Comparison of ENCODE assay signal across 9 mouse cellular contexts in the genomic region with DNA sequence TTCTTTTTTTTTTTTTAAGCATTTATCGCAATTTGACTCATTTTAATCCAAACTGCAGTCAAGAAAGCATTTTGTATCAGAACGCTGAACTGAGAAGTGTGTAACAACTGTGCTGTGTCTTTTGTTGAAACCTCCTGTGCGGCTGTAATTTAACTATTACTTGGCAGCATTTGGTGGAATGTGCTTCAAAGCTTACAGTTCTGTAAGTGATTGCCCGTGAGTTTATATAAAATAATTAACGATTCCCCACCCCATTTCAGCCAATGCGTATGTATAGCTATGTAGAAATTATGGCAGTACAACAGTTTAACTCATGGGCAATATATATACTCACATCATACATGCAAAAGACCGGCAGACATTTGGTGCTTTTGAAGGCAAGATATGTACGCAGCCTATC.
A peak's percentile ranks its signal among the peaks of the same experiment; 100 is the strongest.
DNase-seq lines count a peak whose midpoint lies in the region; ATAC-seq and TF ChIP-seq lines count a peak whose summit lies in the region.
"Had no signal": no experiment of that assay in that cellular context is flagged by ENCODE, and none has a peak within 500 bp of the region (broad histone marks: within the 10 kb centered on the region; RNA-seq: fewer than 3 reads in every experiment).

No protein-coding gene starts in this region.

- peak overlapping the region; percentile 71 for H3K4me3 ChIP-seq in heart, embryonic 15.5 days
- H3K4me3 ChIP-seq in hindbrain, embryonic 10.5 days, result peak overlapping the region; percentile 73
- peak overlapping the region; percentile 81 for H3K4me3 ChIP-seq in midbrain, embryonic 12.5 days

- H3K4me1 ChIP-seq in heart, embryonic 15.5 days (replicated peaks), result peaks cover 26% of the 10 kb centered on the region
- peaks cover 60% of the 10 kb centered on the region for H3K4me1 ChIP-seq in hindbrain, embryonic 10.5 days (replicated peaks)
- peaks cover 38% of the 10 kb centered on the region for H3K4me1 ChIP-seq in midbrain, embryonic 12.5 days

- H3K9me3 ChIP-seq in heart, embryonic 15.5 days (replicated peaks), result no peaks in the 10 kb centered on the region
- H3K9me3 ChIP-seq in hindbrain, embryonic 10.5 days, result no peaks in the 10 kb centered on the region
- no peaks in the 10 kb centered on the region for H3K9me3 ChIP-seq in midbrain, embryonic 12.5 days

- H3K4me2 ChIP-seq in heart, embryonic 15.5 days, result peak overlapping the region; percentile 70
- H3K4me2 ChIP-seq in midbrain, embryonic 12.5 days (replicated peaks), result peak overlapping the region; percentile 65

- peak overlapping the region; percentile 31 for H3K27ac ChIP-seq in heart, embryonic 15.5 days
- peak overlapping the region; percentile 94 for H3K27ac ChIP-seq in hindbrain, embryonic 10.5 days
- peak overlapping the region; percentile 99 for H3K27ac ChIP-seq in midbrain, embryonic 12.5 days (replicated peaks)

- H3K36me3 ChIP-seq in heart, embryonic 15.5 days, result 0 out of 2 replicates have a peak, but pooled peaks cover 3% of the 10 kb centered on the region
- H3K36me3 ChIP-seq in hindbrain, embryonic 10.5 days, result peaks cover 26% of the 10 kb centered on the region
- peaks cover 17% of the 10 kb centered on the region; the same call in 1 of the 2 replicates for H3K36me3 ChIP-seq in midbrain, embryonic 12.5 days

- 53% methylated on average over 8 of the region's 8 CpGs for WGBS in heart, embryonic 15.5 days
- WGBS in hindbrain, embryonic 10.5 days, result 74% methylated on average over 8 of the region's 8 CpGs
- 27% methylated on average over 8 of the region's 8 CpGs for WGBS in midbrain, embryonic 12.5 days

- no peak for ATAC-seq in heart, embryonic 15.5 days (replicated peaks; ENCODE audit: insufficient number of reproducible peaks, insufficient read depth, low FRiP score, low read depth)
- no peak for ATAC-seq in midbrain, embryonic 12.5 days (ENCODE audit: low FRiP score, low read depth)
- ATAC-seq in activated CD4-positive, CD25-positive, alpha-beta regulatory T cell, adult 4 months, result no peak

- H3K27me3 ChIP-seq in heart, embryonic 15.5 days, result no peaks in the 10 kb centered on the region
- no peaks in the 10 kb centered on the region; the same call in 1 of the 2 replicates for H3K27me3 ChIP-seq in hindbrain, embryonic 10.5 days (ENCODE audit: insufficient read depth, poor library complexity, severe bottlenecking)
- H3K27me3 ChIP-seq in midbrain, embryonic 12.5 days, result no peaks in the 10 kb centered on the region

- TF ChIP-seq POLR2A in brain, embryonic 14.5 days (IDR thresholded peaks at IDR 0.05; ENCODE audit: borderline replicate concordance, extremely low read depth, insufficient read depth, insufficient read length, poor library complexity, severe bottlenecking), result no peak

- H3K9ac ChIP-seq in heart, embryonic 15.5 days, result peak overlapping the region; percentile 34
- peak overlapping the region; percentile 98 for H3K9ac ChIP-seq in midbrain, embryonic 12.5 days (replicated peaks)

- no peak for DNase-seq in heart, postnatal 4 days
- peak; percentile 67 for DNase-seq in brain, embryonic 14.5 days (ENCODE audit: low read depth)
- no peak for DNase-seq in hindbrain, embryonic 10.5 days (ENCODE audit: low spot score)
- no peak for DNase-seq in thymus, postnatal 10 days (ENCODE audit: low spot score in 2 of 2)
- no peak for DNase-seq in cerebellum, postnatal 25 days
- DNase-seq: kidney, postnatal 36 days had no signal

- TF ChIP-seq CTCF in brain, embryonic 14.5 days (IDR thresholded peaks at IDR 0.05; ENCODE audit: borderline replicate concordance, extremely low read depth, insufficient read depth, insufficient read length), result no peak

Comparison
In these comparisons a context has a peak if more than half of its experiments do, and no peak if none do; other contexts are left out.
1. H3K27ac ChIP-seq: peak in every context shown above with its lines; median percentile 99 in midbrain, embryonic 12.5 days; 94 in hindbrain, embryonic 10.5 days; 31 in heart, embryonic 15.5 days.